Mouse (Mus musculus): ENCODE results near the gene B3galt1. TPM values are rescaled to one million over a fixed set of nuclear protein-coding genes. Genes with fewer than 3 reads are reported as not detected.

Gene B3galt1
- polyA plus RNA-seq, 1 experiment from 2014 or later, result 8.3 TPM

- no peaks in the 10 kb centered on the region for H3K27me3 ChIP-seq (replicated peaks; ENCODE audit: control insufficient read depth, insufficient read depth, low read length)
- no peak overlapping the region for H3K4me3 ChIP-seq (ENCODE audit: low read depth, low read length)
- DNase-seq (ENCODE audit: low spot score) (no peak), ATAC-seq (ENCODE audit: low read depth) (no peak)
- H3K9ac ChIP-seq (ENCODE audit: low read depth, low read length), result no peak overlapping the region
- no peak overlapping the region for H3K27ac ChIP-seq (replicated peaks; ENCODE audit: low read depth, low read length)
- no peaks in the 10 kb centered on the region for H3K9me3 ChIP-seq (ENCODE audit: control insufficient read depth, low read length)
- H3K4me1 ChIP-seq (ENCODE audit: control insufficient read depth, insufficient read depth, low read length), result no peaks in the 10 kb centered on the region
- H3K36me3 ChIP-seq (ENCODE audit: control insufficient read depth, insufficient read depth, low read length), result no peaks in the 10 kb centered on the region
- WGBS, result 87% methylated on average over 4 of the region's 4 CpGs
- H3K4me2 ChIP-seq (ENCODE audit: low read depth, low read length), result no peak overlapping the region
Measured at GRCm38 (mm10) chr2:68011336-68011735, 445.7 kb downstream of the B3galt1 start.

GRCm38 (mm10) chr2:68020251-68020680 is 454.6 kb downstream of the B3galt1 start:
- 87% methylated on average over 5 of the region's 5 CpGs for WGBS
- Histone ChIP-seq H3K9ac (ENCODE audit: low read depth, low read length) (no peak overlapping the region), H3K4me2 (ENCODE audit: low read depth, low read length) (no peak overlapping the region), H3K27me3 (replicated peaks; ENCODE audit: control insufficient read depth, insufficient read depth, low read length) (no peaks in the 10 kb centered on the region), H3K4me1 (ENCODE audit: control insufficient read depth, insufficient read depth, low read length) (no peaks in the 10 kb centered on the region), H3K4me3 (ENCODE audit: low read depth, low read length) (no peak overlapping the region), H3K9me3 (ENCODE audit: control insufficient read depth, low read length) (no peaks in the 10 kb centered on the region), H3K36me3 (ENCODE audit: control insufficient read depth, insufficient read depth, low read length) (no peaks in the 10 kb centered on the region), H3K27ac (replicated peaks; ENCODE audit: low read depth, low read length) (no peak overlapping the region)
- no peak for ATAC-seq (ENCODE audit: low read depth)
- no peak for DNase-seq (ENCODE audit: low spot score)

- H3K4me1 ChIP-seq (ENCODE audit: control insufficient read depth, insufficient read depth, low read length), result no peaks in the 10 kb centered on the region
- 85% methylated on average over 6 of the region's 6 CpGs for WGBS
- H3K27ac ChIP-seq (replicated peaks; ENCODE audit: low read depth, low read length), result no peak overlapping the region
- no peaks in the 10 kb centered on the region for H3K36me3 ChIP-seq (ENCODE audit: control insufficient read depth, insufficient read depth, low read length)
- H3K4me3 ChIP-seq (ENCODE audit: low read depth, low read length), result no peak overlapping the region
- H3K9ac ChIP-seq (ENCODE audit: low read depth, low read length), result no peak overlapping the region
- H3K4me2 ChIP-seq (ENCODE audit: low read depth, low read length), result no peak overlapping the region
- peak; percentile 39 for DNase-seq (ENCODE audit: low spot score)
- no peaks in the 10 kb centered on the region for H3K9me3 ChIP-seq (ENCODE audit: control insufficient read depth, low read length)
- no peak for ATAC-seq (ENCODE audit: low read depth)
- no peaks in the 10 kb centered on the region for H3K27me3 ChIP-seq (replicated peaks; ENCODE audit: control insufficient read depth, insufficient read depth, low read length)
Measured at GRCm38 (mm10) chr2:68021541-68022152, 456.0 kb downstream of the B3galt1 start.

- Histone ChIP-seq H3K4me2 (ENCODE audit: low read depth, low read length) (no peak overlapping the region), H3K9me3 (ENCODE audit: control insufficient read depth, low read length) (0 out of 2 replicates have a peak, but pooled peaks cover 7% of the 10 kb centered on the region), H3K27me3 (replicated peaks; ENCODE audit: control insufficient read depth, insufficient read depth, low read length) (no peaks in the 10 kb centered on the region), H3K27ac (replicated peaks; ENCODE audit: low read depth, low read length) (no peak overlapping the region), H3K36me3 (ENCODE audit: control insufficient read depth, insufficient read depth, low read length) (no peaks in the 10 kb centered on the region), H3K9ac (ENCODE audit: low read depth, low read length) (no peak overlapping the region), H3K4me3 (ENCODE audit: low read depth, low read length) (no peak overlapping the region), H3K4me1 (ENCODE audit: control insufficient read depth, insufficient read depth, low read length) (no peaks in the 10 kb centered on the region)
- DNase-seq (ENCODE audit: low spot score) (no peak), ATAC-seq (ENCODE audit: low read depth) (no peak)
- 85% methylated on average over 2 of the region's 2 CpGs for WGBS
Measured at GRCm38 (mm10) chr2:68028811-68029210, 463.1 kb downstream of the B3galt1 start.

GRCm38 (mm10) chr2:68034711-68035110 is 469.0 kb downstream of the B3galt1 start:
- Histone ChIP-seq H3K4me2 (ENCODE audit: low read depth, low read length) (no peak overlapping the region), H3K4me1 (ENCODE audit: control insufficient read depth, insufficient read depth, low read length) (no peaks in the 10 kb centered on the region), H3K27me3 (replicated peaks; ENCODE audit: control insufficient read depth, insufficient read depth, low read length) (no peaks in the 10 kb centered on the region), H3K27ac (replicated peaks; ENCODE audit: low read depth, low read length) (no peak overlapping the region), H3K9me3 (ENCODE audit: control insufficient read depth, low read length) (0 out of 2 replicates have a peak, but pooled peaks cover 7% of the 10 kb centered on the region), H3K36me3 (ENCODE audit: control insufficient read depth, insufficient read depth, low read length) (no peaks in the 10 kb centered on the region), H3K9ac (ENCODE audit: low read depth, low read length) (no peak overlapping the region), H3K4me3 (ENCODE audit: low read depth, low read length) (no peak overlapping the region)
- ATAC-seq (ENCODE audit: low read depth) (no peak), DNase-seq (ENCODE audit: low spot score) (no peak)
- whole genome bisulfite sequencing, result 90% methylated on average over 3 of the region's 3 CpGs

- Histone ChIP-seq H3K9ac (ENCODE audit: low read depth, low read length) (no peak overlapping the region), H3K9me3 (ENCODE audit: control insufficient read depth, low read length) (no peaks in the 10 kb centered on the region), H3K4me3 (ENCODE audit: low read depth, low read length) (no peak overlapping the region), H3K36me3 (ENCODE audit: control insufficient read depth, insufficient read depth, low read length) (no peaks in the 10 kb centered on the region), H3K27me3 (replicated peaks; ENCODE audit: control insufficient read depth, insufficient read depth, low read length) (no peaks in the 10 kb centered on the region), H3K4me2 (ENCODE audit: low read depth, low read length) (no peak overlapping the region), H3K27ac (replicated peaks; ENCODE audit: low read depth, low read length) (no peak overlapping the region), H3K4me1 (ENCODE audit: control insufficient read depth, insufficient read depth, low read length) (no peaks in the 10 kb centered on the region)
- DNase-seq (ENCODE audit: low spot score), result no peak
- ATAC-seq (ENCODE audit: low read depth), result no peak
- 82% methylated on average over 5 of the region's 5 CpGs for WGBS
Measured at GRCm38 (mm10) chr2:68040752-68041151, 475.1 kb downstream of the B3galt1 start.

GRCm38 (mm10) chr2:68052481-68052880 is 486.8 kb downstream of the B3galt1 start:
- Histone ChIP-seq H3K4me1 (ENCODE audit: control insufficient read depth, insufficient read depth, low read length) (no peaks in the 10 kb centered on the region), H3K4me2 (ENCODE audit: low read depth, low read length) (no peak overlapping the region), H3K4me3 (ENCODE audit: low read depth, low read length) (no peak overlapping the region), H3K27ac (replicated peaks; ENCODE audit: low read depth, low read length) (no peak overlapping the region), H3K9ac (ENCODE audit: low read depth, low read length) (no peak overlapping the region), H3K9me3 (ENCODE audit: control insufficient read depth, low read length) (no peaks in the 10 kb centered on the region), H3K36me3 (ENCODE audit: control insufficient read depth, insufficient read depth, low read length) (no peaks in the 10 kb centered on the region), H3K27me3 (replicated peaks; ENCODE audit: control insufficient read depth, insufficient read depth, low read length) (no peaks in the 10 kb centered on the region)
- ATAC-seq (ENCODE audit: low read depth) (no peak), DNase-seq (ENCODE audit: low spot score) (no peak)
- 80% methylated on average over 6 of the region's 6 CpGs for WGBS

- Histone ChIP-seq H3K27me3 (replicated peaks; ENCODE audit: control insufficient read depth, insufficient read depth, low read length) (no peaks in the 10 kb centered on the region), H3K9ac (ENCODE audit: low read depth, low read length) (no peak overlapping the region), H3K4me1 (ENCODE audit: control insufficient read depth, insufficient read depth, low read length) (no peaks in the 10 kb centered on the region), H3K9me3 (ENCODE audit: control insufficient read depth, low read length) (no peaks in the 10 kb centered on the region), H3K27ac (replicated peaks; ENCODE audit: low read depth, low read length) (no peak overlapping the region), H3K36me3 (ENCODE audit: control insufficient read depth, insufficient read depth, low read length) (no peaks in the 10 kb centered on the region), H3K4me3 (ENCODE audit: low read depth, low read length) (no peak overlapping the region), H3K4me2 (ENCODE audit: low read depth, low read length) (no peak overlapping the region)
- ATAC-seq (ENCODE audit: low read depth), result no peak
- 58% methylated on average over 3 of the region's 3 CpGs for WGBS
- no peak for DNase-seq (ENCODE audit: low spot score)
Measured at GRCm38 (mm10) chr2:68053243-68053642, 487.6 kb downstream of the B3galt1 start.

GRCm38 (mm10) chr2:68061341-68061740 is 495.7 kb downstream of the B3galt1 start:
- H3K4me3 ChIP-seq (ENCODE audit: low read depth, low read length), result no peak overlapping the region
- H3K4me1 ChIP-seq (ENCODE audit: control insufficient read depth, insufficient read depth, low read length), result peaks cover 4% of the 10 kb centered on the region; the same call in 1 of the 2 replicates
- H3K27me3 ChIP-seq (replicated peaks; ENCODE audit: control insufficient read depth, insufficient read depth, low read length), result no peaks in the 10 kb centered on the region
- ATAC-seq (ENCODE audit: low read depth), result no peak
- H3K36me3 ChIP-seq (ENCODE audit: control insufficient read depth, insufficient read depth, low read length), result no peaks in the 10 kb centered on the region
- peak; percentile 82 for DNase-seq (ENCODE audit: low spot score)
- H3K9ac ChIP-seq (ENCODE audit: low read depth, low read length), result no peak overlapping the region
- 0 out of 2 replicates have a peak overlapping the region, but pooled peaks have one; percentile 34 for H3K27ac ChIP-seq (replicated peaks; ENCODE audit: low read depth, low read length)
- no peaks in the 10 kb centered on the region for H3K9me3 ChIP-seq (ENCODE audit: control insufficient read depth, low read length)
- H3K4me2 ChIP-seq (ENCODE audit: low read depth, low read length), result no peak overlapping the region
- 43% methylated on average over 4 of the region's 4 CpGs for WGBS
